In genomic region chr5:76411697-76412096, GRCm38 (mm10) we compare ENCODE assay signal across 14 mouse cellular contexts. TPM values are rescaled to one million over a fixed set of nuclear protein-coding genes. Genes with fewer than 3 reads are reported as not detected.
"Had no signal": no experiment of that assay in that cellular context is flagged by ENCODE, and none has a peak within 500 bp of the region (broad histone marks: within the 10 kb centered on the region; RNA-seq: fewer than 3 reads in every experiment).

No protein-coding gene starts in this region.

- H3K36me3 ChIP-seq: hindbrain, embryonic 15.5 days; limb, embryonic 10.5 days; liver, embryonic 12.5 days; neural tube, embryonic 15.5 days had no signal

- H3K27me3 ChIP-seq: hindbrain, embryonic 15.5 days; liver, embryonic 12.5 days; neural tube, embryonic 15.5 days had no signal

- H3K4me3 ChIP-seq: hindbrain, embryonic 15.5 days; left cerebral cortex, adult 2 months; limb, embryonic 10.5 days; liver, embryonic 12.5 days; myocyte; neural tube, embryonic 15.5 days had no signal

- H3K4me2 ChIP-seq: hindbrain, embryonic 15.5 days; liver, embryonic 12.5 days; neural tube, embryonic 15.5 days had no signal

- H3K9ac ChIP-seq: hindbrain, embryonic 15.5 days; liver, embryonic 12.5 days; neural tube, embryonic 15.5 days had no signal

- H3K27ac ChIP-seq: hindbrain, embryonic 15.5 days; left cerebral cortex, adult 2 months; limb, embryonic 10.5 days; liver, embryonic 12.5 days; neural tube, embryonic 15.5 days had no signal

- H3K4me1 ChIP-seq: hindbrain, embryonic 15.5 days; limb, embryonic 10.5 days; liver, embryonic 12.5 days; neural tube, embryonic 15.5 days had no signal

- H3K9me3 ChIP-seq: hindbrain, embryonic 15.5 days; limb, embryonic 10.5 days; liver, embryonic 12.5 days; neural tube, embryonic 15.5 days had no signal

- ATAC-seq: liver, embryonic 12.5 days had no signal

- DNase-seq: kidney, adult 9 months; midbrain, embryonic 14.5 days; right cerebral cortex, adult 18-20 months; right cerebral cortex, postnatal 25 days; thymus, postnatal 36 days had no signal

RNA-seq across cellular contexts. Expression of gene Nmu, which starts 48.1 kb away (rescaled TPM):
- polyA plus RNA-seq: liver, embryonic 12.5 days; liver, embryonic 16.5 days; midbrain, embryonic 14.5 days; myocyte; neural tube, embryonic 11.5 days; thymus, postnatal 0 days had no signal
